8 mouse cellular contexts compared by ENCODE assay signal in the genomic region with DNA sequence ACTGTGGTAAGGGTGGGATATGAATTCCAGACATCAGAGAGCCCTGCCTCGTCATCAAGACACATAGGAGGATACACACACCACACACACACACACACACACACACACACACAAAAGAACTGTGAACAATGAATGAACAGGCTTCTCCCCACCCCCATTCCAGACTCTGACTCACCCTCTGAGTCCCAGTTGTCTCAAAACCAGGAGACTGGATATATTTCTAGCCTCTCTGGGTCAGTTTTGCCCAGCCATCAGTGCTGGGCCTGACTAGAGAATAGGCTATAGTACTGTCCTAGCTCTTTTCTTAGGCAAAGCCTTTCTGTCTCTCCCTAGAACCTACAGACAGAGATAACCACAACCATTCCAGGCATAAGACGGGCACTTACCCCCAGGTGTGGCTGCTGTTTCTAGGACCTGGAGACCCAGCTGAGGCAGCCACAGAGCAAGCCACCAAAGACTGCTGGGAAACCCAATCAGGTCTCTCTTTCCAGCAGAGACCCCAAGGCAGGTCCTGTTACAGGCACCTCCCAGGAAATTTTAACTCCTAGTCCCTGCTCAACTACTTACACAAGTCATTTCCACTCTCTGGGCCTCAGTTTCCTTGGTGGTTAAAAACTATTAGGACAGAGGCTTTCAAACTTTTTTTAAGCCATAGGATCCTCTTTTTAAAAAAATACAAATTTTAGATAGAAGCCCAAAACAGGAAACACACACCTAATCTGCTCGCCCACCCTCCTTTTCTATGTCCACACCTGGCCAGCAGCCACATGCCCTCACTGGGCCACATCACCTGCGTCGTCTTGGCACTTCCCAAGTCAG. TPM values are rescaled to one million over a fixed set of nuclear protein-coding genes. Genes with fewer than 3 reads are reported as not detected.
A peak's percentile ranks its signal among the peaks of the same experiment; 100 is the strongest.
DNase-seq lines count a peak whose midpoint lies in the region; ATAC-seq lines count a peak whose summit lies in the region.

No protein-coding gene starts in this region.

- H3K4me2 ChIP-seq in embryonic facial prominence, embryonic 12.5 days (replicated peaks) = peak overlapping the region; percentile 95
- H3K4me2 ChIP-seq in midbrain, embryonic 12.5 days (replicated peaks) = peak overlapping the region; percentile 97

- no peaks in the 10 kb centered on the region for H3K9me3 ChIP-seq in embryonic facial prominence, embryonic 12.5 days
- no peaks in the 10 kb centered on the region for H3K9me3 ChIP-seq in midbrain, embryonic 12.5 days

- peak; percentile 26 for DNase-seq in embryo, embryonic 11 days
- no peak for DNase-seq in embryo, embryonic 10 days (ENCODE audit: low spot score)
- peak; percentile 76 for DNase-seq in 416B (ENCODE audit: low read depth)
- DNase-seq in induced T-regulatory cell, adult 2 months (ENCODE audit: low read depth) = peak; percentile 52
- DNase-seq in thymus, postnatal 0 days (ENCODE audit: low spot score) = no peak
- DNase-seq in cerebellum, postnatal 36 days = no peak

- H3K27me3 ChIP-seq in embryonic facial prominence, embryonic 12.5 days = peaks cover 8% of the 10 kb centered on the region
- peaks cover 25% of the 10 kb centered on the region for H3K27me3 ChIP-seq in midbrain, embryonic 12.5 days

- ATAC-seq in embryonic facial prominence, embryonic 12.5 days (ENCODE audit: insufficient number of reproducible peaks, insufficient read depth, low FRiP score, low TSS enrichment) = no peak
- ATAC-seq in midbrain, embryonic 12.5 days (ENCODE audit: low FRiP score, low read depth) = no peak

- peak overlapping the region; percentile 93 for H3K4me3 ChIP-seq in embryonic facial prominence, embryonic 12.5 days
- peak overlapping the region; percentile 97 for H3K4me3 ChIP-seq in midbrain, embryonic 12.5 days

- 16% methylated on average over 5 of the region's 5 CpGs for WGBS in embryonic facial prominence, embryonic 12.5 days
- 26% methylated on average over 5 of the region's 5 CpGs for WGBS in midbrain, embryonic 12.5 days

- H3K9ac ChIP-seq in embryonic facial prominence, embryonic 12.5 days = peak overlapping the region; percentile 96
- H3K9ac ChIP-seq in midbrain, embryonic 12.5 days (replicated peaks) = peak overlapping the region; percentile 96

- H3K36me3 ChIP-seq in embryonic facial prominence, embryonic 12.5 days = peaks cover 18% of the 10 kb centered on the region
- peaks cover 12% of the 10 kb centered on the region for H3K36me3 ChIP-seq in midbrain, embryonic 12.5 days

- H3K27ac ChIP-seq in embryonic facial prominence, embryonic 12.5 days = peak overlapping the region; percentile 81
- peak overlapping the region; percentile 67; the same call in 1 of the 2 replicates for H3K27ac ChIP-seq in midbrain, embryonic 12.5 days (replicated peaks)

- peaks cover 25% of the 10 kb centered on the region for H3K4me1 ChIP-seq in embryonic facial prominence, embryonic 12.5 days
- H3K4me1 ChIP-seq in midbrain, embryonic 12.5 days = peaks cover 20% of the 10 kb centered on the region

RNA-seq across cellular contexts. Expression of a gene that starts 4.0 kb away (rescaled TPM):
- 9.7 and 10.7 TPM in 2 replicates for polyA plus RNA-seq in embryonic facial prominence, embryonic 12.5 days (2016; fragmentation: Nextera tagmentation; extraction: Ambion mirVana)
- polyA plus RNA-seq in midbrain, embryonic 12.5 days (2016; fragmentation: Nextera tagmentation; extraction: Ambion mirVana) = 4.0 and 5.6 TPM in 2 replicates
- 6.8 and 9.1 TPM in 2 replicates for polyA plus RNA-seq in thymus, postnatal 0 days (2015; fragmentation: Nextera tagmentation; extraction: Ambion mirVana)

RNA-seq across cellular contexts. Expression of a gene that starts 13.5 kb away (rescaled TPM):
- polyA plus RNA-seq in embryonic facial prominence, embryonic 12.5 days (2016; fragmentation: Nextera tagmentation; extraction: Ambion mirVana) = 11.0 and 12.2 TPM in 2 replicates
- polyA plus RNA-seq in midbrain, embryonic 12.5 days (2016; fragmentation: Nextera tagmentation; extraction: Ambion mirVana) = 7.1 and 11.3 TPM in 2 replicates
- 7.3 and 7.8 TPM in 2 replicates for polyA plus RNA-seq in thymus, postnatal 0 days (2015; fragmentation: Nextera tagmentation; extraction: Ambion mirVana)

RNA-seq across cellular contexts. Expression of a gene that starts 30.1 kb away (rescaled TPM):
- 31.0 and 31.6 TPM in 2 replicates for polyA plus RNA-seq in embryonic facial prominence, embryonic 12.5 days (2016; fragmentation: Nextera tagmentation; extraction: Ambion mirVana)
- 23.1 and 26.0 TPM in 2 replicates for polyA plus RNA-seq in midbrain, embryonic 12.5 days (2016; fragmentation: Nextera tagmentation; extraction: Ambion mirVana)
- 7.1 and 10.3 TPM in 2 replicates for polyA plus RNA-seq in thymus, postnatal 0 days (2015; fragmentation: Nextera tagmentation; extraction: Ambion mirVana)

RNA-seq across cellular contexts. Expression of a gene that starts 58.3 kb away (rescaled TPM):
- polyA plus RNA-seq in embryonic facial prominence, embryonic 12.5 days (2016; fragmentation: Nextera tagmentation; extraction: Ambion mirVana) = 23.2 and 27.4 TPM in 2 replicates
- polyA plus RNA-seq in midbrain, embryonic 12.5 days (2016; fragmentation: Nextera tagmentation; extraction: Ambion mirVana) = 24.3 and 24.8 TPM in 2 replicates
- polyA plus RNA-seq in thymus, postnatal 0 days (2015; fragmentation: Nextera tagmentation; extraction: Ambion mirVana) = 8.4 and 12.7 TPM in 2 replicates

Comparison
In these comparisons a context has a peak if more than half of its experiments do, and no peak if none do; other contexts are left out.
1. DNase-seq: peak in embryo, embryonic 11 days (single experiment), 416B (single experiment) and induced T-regulatory cell, adult 2 months (single experiment); none in embryo, embryonic 10 days (single experiment), thymus, postnatal 0 days (single experiment) and cerebellum, postnatal 36 days (0 of 2).